In the genomic region with DNA sequence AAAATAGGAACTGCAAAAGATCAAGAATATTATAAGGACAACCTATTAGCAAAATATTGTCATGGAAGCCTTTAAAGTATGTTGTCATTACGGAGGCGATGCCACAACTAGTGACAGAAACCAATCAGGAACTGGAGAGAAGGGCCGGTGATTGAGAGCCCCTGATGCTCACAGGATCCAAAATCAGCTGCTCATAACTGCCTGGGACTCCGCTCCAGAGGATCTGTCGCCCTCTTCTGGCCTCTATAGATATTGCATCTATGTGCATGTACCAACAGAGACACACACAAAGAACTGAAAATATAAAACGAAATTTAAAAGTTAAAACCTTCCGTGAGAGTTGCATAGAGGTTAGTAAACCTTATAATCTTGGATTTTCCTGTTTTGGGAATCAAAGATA, we compare ENCODE assay signal across 8 mouse cellular contexts. TPM values are rescaled to one million over a fixed set of nuclear protein-coding genes. Genes with fewer than 3 reads are reported as not detected.
DNase-seq lines count a peak whose midpoint lies in the region; ATAC-seq and TF ChIP-seq lines count a peak whose summit lies in the region.

No protein-coding gene starts in this region.

- 58% methylated on average over 7 of the region's 7 CpGs for WGBS in heart, postnatal 0 days

- H3K27me3 ChIP-seq in heart, postnatal 0 days (ENCODE audit: control insufficient read depth, insufficient read depth, low read length): no peaks in the 10 kb centered on the region

- no peaks in the 10 kb centered on the region for H3K36me3 ChIP-seq in heart, postnatal 0 days (replicated peaks; ENCODE audit: control insufficient read depth, insufficient read depth, low read length)

- no peak overlapping the region for H3K4me3 ChIP-seq in heart, postnatal 0 days (ENCODE audit: low read depth, low read length)

- H3K4me1 ChIP-seq in heart, postnatal 0 days (ENCODE audit: control insufficient read depth, insufficient read depth): no peaks in the 10 kb centered on the region

- H3K4me2 ChIP-seq in heart, postnatal 0 days (ENCODE audit: low read depth, low read length): no peak overlapping the region

- no peak overlapping the region for H3K9ac ChIP-seq in heart, postnatal 0 days (replicated peaks; ENCODE audit: low read depth, low read length)

- TF ChIP-seq CTCF in heart, postnatal 0 days (IDR thresholded peaks at IDR 0.05; ENCODE audit: low read depth): peak; percentile 33; the same call in 1 of the 2 replicates

- H3K9me3 ChIP-seq in heart, postnatal 0 days (replicated peaks; ENCODE audit: control insufficient read depth, low read length): 0 out of 2 replicates have a peak, but pooled peaks cover 2% of the 10 kb centered on the region

- H3K27ac ChIP-seq in heart, postnatal 0 days (ENCODE audit: low read depth): no peak overlapping the region

- no peak for ATAC-seq in heart, postnatal 0 days (ENCODE audit: insufficient read depth, low read depth)
- ATAC-seq in common myeloid progenitor, adult 5-6 weeks (replicated peaks; ENCODE audit: low read depth, poor library complexity, severe bottlenecking): 0 out of 2 replicates have a peak, but pooled peaks have one; percentile 45

- no peak for TF ChIP-seq EP300 in heart, postnatal 0 days (IDR thresholded peaks at IDR 0.05; ENCODE audit: low read depth)

- DNase-seq in heart, postnatal 0 days (ENCODE audit: low spot score): no peak
- no peak for DNase-seq in heart, adult 18-20 months
- peak; percentile 42 to 59 for DNase-seq in right cerebral cortex, postnatal 10 days (ENCODE audit: low spot score in 2 of 2)
- no peak for DNase-seq in right cerebral cortex, postnatal 36 days (ENCODE audit: low spot score in 2 of 2)
- DNase-seq in lung, postnatal 36 days: peak; percentile 10
- DNase-seq in adrenal gland, postnatal 25 days: no peak
- no peak for DNase-seq in frontal cortex, postnatal 36 days (ENCODE audit: low spot score in 2 of 2)

RNA-seq across cellular contexts. Expression of a gene that starts 38.1 kb away (rescaled TPM):
- 0.15 and 2.7 TPM in 2 replicates for total RNA-seq in heart, postnatal 0 days (2014; rRNA removed; ENCODE audit: low replicate concordance)
- 0.81 and 0.86 TPM in 2 replicates for polyA plus RNA-seq in heart, postnatal 0 days (2015; fragmentation: Nextera tagmentation; extraction: Ambion mirVana)
- total RNA-seq in heart, adult 18-20 months (2021): 1 to 10 TPM; 2.8 to 4.1 TPM
- total RNA-seq in common myeloid progenitor, adult 5-6 weeks (2017): not detected in 2 replicates
- total RNA-seq in adrenal gland, postnatal 25 days (2021): 0.09 TPM in 1 of 2 replicates, not detected in the other

Comparison
In these comparisons a context has a peak if more than half of its experiments do, and no peak if none do; other contexts are left out.
1. DNase-seq: peak in right cerebral cortex, postnatal 10 days (2 of 2) and lung, postnatal 36 days (single experiment); none in heart, postnatal 0 days (single experiment), heart, adult 18-20 months (0 of 2), right cerebral cortex, postnatal 36 days (0 of 2), adrenal gland, postnatal 25 days (single experiment) and frontal cortex, postnatal 36 days (0 of 2).